Mouse (Mus musculus): ENCODE results near the gene Fbxw7. TPM values are rescaled to one million over a fixed set of nuclear protein-coding genes. Genes with fewer than 3 reads are reported as not detected.

Gene Fbxw7
- polyA plus RNA-seq, 1 experiment from 2014 or later = 26.0 TPM

GRCm38 (mm10) chr3:84936252-84936651 is 121.2 kb downstream of the Fbxw7 start:
- Histone ChIP-seq H3K36me3 (replicated peaks) (no peaks in the 10 kb centered on the region), H3K27me3 (no peaks in the 10 kb centered on the region), H3K9ac (no peak overlapping the region), H3K9me3 (no peaks in the 10 kb centered on the region), H3K4me3 (replicated peaks) (no peak overlapping the region), H3K4me2 (no peak overlapping the region), H3K4me1 (peaks cover 18% of the 10 kb centered on the region), H3K27ac (no peak overlapping the region)
- no peak for ATAC-seq (ENCODE audit: low FRiP score)
- WGBS = 59% methylated on average over 2 of the region's 2 CpGs

DNA sequence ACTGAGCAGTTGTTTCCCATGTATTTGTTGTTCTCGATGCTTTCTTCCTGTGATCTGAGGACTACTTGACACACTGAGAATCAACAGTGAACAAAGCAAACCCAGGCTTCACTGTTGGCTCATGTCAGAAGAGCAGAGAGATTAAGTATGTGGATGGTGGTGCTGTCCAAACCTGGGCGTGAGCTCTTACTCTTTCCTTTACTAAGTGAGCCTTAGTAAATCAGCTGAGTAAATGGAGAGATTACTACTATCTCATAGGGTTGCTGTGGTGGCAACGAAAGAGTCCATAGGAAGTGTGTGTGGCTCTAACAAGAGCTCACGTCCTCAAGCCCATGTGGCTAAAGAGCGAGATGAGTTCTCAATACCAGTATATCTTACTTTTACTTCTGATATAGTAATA is 121.9 kb downstream of the Fbxw7 start:
- no peak overlapping the region for H3K9ac ChIP-seq
- no peaks in the 10 kb centered on the region for H3K27me3 ChIP-seq
- 46% methylated on average over 5 of the region's 5 CpGs for WGBS
- H3K4me1 ChIP-seq = peaks cover 18% of the 10 kb centered on the region
- no peaks in the 10 kb centered on the region for H3K9me3 ChIP-seq
- peak overlapping the region; percentile 70 for H3K27ac ChIP-seq
- no peaks in the 10 kb centered on the region for H3K36me3 ChIP-seq (replicated peaks)
- peak; percentile 12; the same call in 1 of the 2 replicates for ATAC-seq (ENCODE audit: low FRiP score)
- H3K4me2 ChIP-seq = no peak overlapping the region
- H3K4me3 ChIP-seq (replicated peaks) = no peak overlapping the region

DNA sequence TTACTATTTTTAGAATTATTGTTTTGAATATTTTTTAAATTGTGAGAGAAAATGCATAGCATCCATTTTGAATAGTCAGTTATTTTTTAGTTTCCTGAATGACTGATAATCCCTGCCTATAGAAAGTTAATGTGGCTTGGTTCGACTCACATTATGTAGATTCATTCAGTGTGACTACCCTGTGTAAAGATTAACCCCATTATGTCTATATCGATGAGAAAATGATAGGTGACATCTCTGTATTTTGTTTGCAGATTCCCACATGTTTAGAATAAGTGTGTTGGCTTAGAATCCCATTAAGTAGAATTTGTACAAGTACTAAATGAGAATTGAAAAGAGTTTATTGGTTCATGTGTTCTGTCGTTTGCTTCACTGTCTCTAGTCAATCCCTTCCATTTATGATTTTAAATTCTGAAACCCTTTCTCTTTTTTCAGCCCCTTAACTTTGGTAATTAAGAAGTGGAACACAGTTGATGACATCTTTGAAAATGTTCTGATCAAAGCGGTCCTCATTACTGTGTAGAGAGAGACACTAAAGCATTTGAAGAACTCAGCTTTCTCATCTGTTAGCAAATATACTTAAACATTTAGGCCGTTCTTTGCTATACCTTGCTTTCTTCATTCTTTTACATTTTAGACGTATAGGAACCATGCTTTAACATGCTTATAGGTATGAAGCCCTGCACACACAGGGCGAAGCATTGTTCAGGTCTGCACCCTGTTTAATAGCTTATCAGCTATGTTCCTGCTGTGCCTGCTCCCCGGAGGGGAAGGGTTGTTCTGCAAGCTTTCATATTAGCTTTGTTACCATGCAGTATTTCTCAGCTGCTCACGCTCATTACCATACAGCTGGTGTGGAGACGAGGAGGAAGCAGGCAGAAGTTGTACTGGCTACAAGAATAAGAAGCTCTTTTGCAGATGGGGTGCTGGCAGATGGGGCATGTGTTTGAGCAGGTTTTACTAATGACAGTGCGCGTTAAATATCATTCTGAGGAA is 122.6 kb downstream of the Fbxw7 start:
- no peak overlapping the region for H3K9ac ChIP-seq
- H3K27ac ChIP-seq = peak overlapping the region; percentile 86
- no peaks in the 10 kb centered on the region for H3K36me3 ChIP-seq (replicated peaks)
- WGBS = 23% methylated on average over 12 of the region's 12 CpGs
- no peak overlapping the region for H3K4me3 ChIP-seq (replicated peaks)
- ATAC-seq (ENCODE audit: low FRiP score) = peak; percentile 92
- peak overlapping the region; percentile 27; the same call in 1 of the 2 replicates for H3K4me2 ChIP-seq
- no peaks in the 10 kb centered on the region for H3K27me3 ChIP-seq
- no peaks in the 10 kb centered on the region for H3K9me3 ChIP-seq
- peaks cover 18% of the 10 kb centered on the region for H3K4me1 ChIP-seq

DNA sequence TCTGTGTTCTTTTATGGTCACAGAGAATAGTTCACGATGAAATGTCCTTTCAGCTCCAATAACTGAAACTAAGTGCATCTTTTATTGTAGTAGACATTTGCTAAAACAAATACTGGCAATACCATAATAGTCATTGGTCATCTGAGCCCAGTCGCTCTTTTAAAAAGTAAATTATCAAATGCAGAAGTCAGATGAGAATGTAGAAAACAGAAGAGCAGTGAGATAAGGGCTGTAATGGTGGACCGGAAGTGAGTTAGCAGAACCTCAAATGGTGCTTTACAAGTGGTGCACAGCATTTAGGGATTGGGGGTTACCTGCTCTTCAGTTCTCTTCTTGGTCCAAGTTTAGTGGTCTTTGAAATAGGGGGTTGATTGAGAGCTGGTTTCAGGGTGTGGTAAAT is 129.9 kb downstream of the Fbxw7 start:
- ATAC-seq (ENCODE audit: low FRiP score) = no peak
- 93% methylated on average over 3 of the region's 3 CpGs for WGBS
- H3K9me3 ChIP-seq = no peaks in the 10 kb centered on the region
- H3K4me3 ChIP-seq (replicated peaks) = no peak overlapping the region
- no peak overlapping the region for H3K9ac ChIP-seq
- H3K4me2 ChIP-seq = no peak overlapping the region
- no peak overlapping the region for H3K27ac ChIP-seq
- H3K36me3 ChIP-seq (replicated peaks) = no peaks in the 10 kb centered on the region
- H3K4me1 ChIP-seq = no peaks in the 10 kb centered on the region
- H3K27me3 ChIP-seq = no peaks in the 10 kb centered on the region

DNA sequence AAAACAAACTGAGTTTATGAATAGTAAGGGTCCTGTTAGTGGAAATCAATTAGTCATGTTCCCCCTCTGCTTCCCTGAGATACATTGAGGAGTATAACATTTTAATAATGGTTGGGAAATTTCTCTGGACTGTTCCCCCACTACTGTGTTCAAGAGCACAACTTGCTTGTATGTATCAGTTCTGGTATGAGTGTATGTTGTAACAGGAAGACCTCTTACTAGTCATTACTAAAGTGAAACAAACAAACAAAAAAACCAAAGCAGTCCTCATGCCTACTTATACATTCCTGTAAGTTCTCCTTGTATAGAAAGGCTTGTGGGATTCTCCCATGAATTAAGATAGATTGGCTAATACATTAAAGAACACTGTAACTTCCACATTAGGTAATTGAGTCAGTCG is 131.3 kb downstream of the Fbxw7 start:
- Histone ChIP-seq H3K4me2 (no peak overlapping the region), H3K4me3 (replicated peaks) (no peak overlapping the region), H3K36me3 (replicated peaks) (no peaks in the 10 kb centered on the region), H3K27me3 (no peaks in the 10 kb centered on the region), H3K4me1 (no peaks in the 10 kb centered on the region), H3K27ac (no peak overlapping the region), H3K9me3 (no peaks in the 10 kb centered on the region), H3K9ac (no peak overlapping the region)
- no peak for ATAC-seq (ENCODE audit: low FRiP score)
- WGBS = 88% methylated on average over 1 of the region's 1 CpGs

GRCm38 (mm10) chr3:84949387-84949786 is 134.3 kb downstream of the Fbxw7 start:
- 92% methylated on average over 4 of the region's 4 CpGs for WGBS
- Histone ChIP-seq H3K27me3 (no peaks in the 10 kb centered on the region), H3K36me3 (replicated peaks) (no peaks in the 10 kb centered on the region), H3K4me3 (replicated peaks) (no peak overlapping the region), H3K4me2 (no peak overlapping the region), H3K9me3 (no peaks in the 10 kb centered on the region), H3K27ac (no peak overlapping the region), H3K4me1 (peaks cover 11% of the 10 kb centered on the region), H3K9ac (no peak overlapping the region)
- ATAC-seq (ENCODE audit: low FRiP score) = no peak

- H3K4me1 ChIP-seq = peaks cover 15% of the 10 kb centered on the region
- 18% methylated on average over 2 of the region's 2 CpGs for WGBS
- no peaks in the 10 kb centered on the region for H3K9me3 ChIP-seq
- H3K27me3 ChIP-seq = no peaks in the 10 kb centered on the region
- peak overlapping the region; percentile 52 for H3K4me3 ChIP-seq (replicated peaks)
- no peaks in the 10 kb centered on the region for H3K36me3 ChIP-seq (replicated peaks)
- peak; percentile 53 for ATAC-seq (ENCODE audit: low FRiP score)
- peak overlapping the region; percentile 89 for H3K27ac ChIP-seq
- H3K4me2 ChIP-seq = peak overlapping the region; percentile 67
- peak overlapping the region; percentile 63; the same call in 1 of the 2 replicates for H3K9ac ChIP-seq
Observed at GRCm38 (mm10) chr3:84951698-84952097, 136.6 kb downstream of the Fbxw7 start.

DNA sequence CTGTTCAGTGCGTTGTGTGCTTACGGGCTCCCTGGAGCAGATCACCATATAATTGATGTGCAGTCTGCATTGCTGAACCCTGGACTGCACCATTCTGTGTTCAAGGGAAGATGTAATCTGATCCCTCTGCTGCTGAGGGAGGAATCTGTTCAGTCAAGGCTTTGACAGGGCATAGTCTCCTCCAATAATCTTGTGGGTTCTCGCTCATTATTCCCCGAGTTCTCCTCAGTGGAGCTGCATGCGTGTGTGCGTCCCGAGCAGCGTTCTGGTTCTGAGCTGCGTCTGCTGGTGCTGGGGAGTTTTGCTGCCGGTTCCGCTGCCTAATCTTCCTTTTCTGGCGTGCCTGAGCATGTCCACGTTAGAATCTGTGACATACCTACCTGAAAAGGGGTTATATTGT is 137.1 kb downstream of the Fbxw7 start:
- WGBS = 3% methylated on average over 13 of the region's 13 CpGs

DNA sequence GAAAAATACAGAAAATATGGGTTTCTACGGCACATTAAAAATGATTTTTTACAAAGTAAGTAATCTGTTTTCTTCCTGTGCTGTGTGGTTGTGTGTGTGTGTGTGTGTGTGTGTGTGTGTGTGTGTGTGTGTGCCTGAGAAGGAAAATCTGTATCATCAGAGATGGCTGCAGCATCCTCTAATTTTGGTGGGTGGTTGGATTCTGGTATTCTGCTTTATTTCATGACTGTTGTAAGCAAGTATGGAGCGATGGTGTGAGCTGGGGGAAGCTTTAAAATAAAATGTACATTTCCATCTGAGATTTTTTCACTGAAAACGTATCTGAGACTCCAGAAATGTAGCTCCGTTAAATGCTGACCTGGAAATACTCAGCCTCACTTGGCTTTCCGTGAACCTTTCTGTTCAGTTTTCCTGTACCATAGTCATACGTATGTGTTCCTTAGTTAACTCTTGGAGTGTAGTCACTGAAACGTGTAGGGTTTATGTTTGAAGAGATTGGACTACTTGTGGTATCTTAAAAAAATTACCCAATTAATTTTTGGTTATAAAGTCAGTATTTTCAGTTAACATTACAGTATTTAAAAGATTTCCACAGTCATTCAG is 137.6 kb downstream of the Fbxw7 start:
- no peaks in the 10 kb centered on the region for H3K9me3 ChIP-seq
- peak overlapping the region; percentile 89 for H3K27ac ChIP-seq
- H3K27me3 ChIP-seq = no peaks in the 10 kb centered on the region
- peak; percentile 15; the same call in 1 of the 2 replicates for ATAC-seq (ENCODE audit: low FRiP score)
- peak overlapping the region; percentile 67 for H3K4me2 ChIP-seq
- peaks cover 15% of the 10 kb centered on the region for H3K4me1 ChIP-seq
- H3K36me3 ChIP-seq (replicated peaks) = no peaks in the 10 kb centered on the region
- H3K4me3 ChIP-seq (replicated peaks) = peak overlapping the region; percentile 52
- 49% methylated on average over 7 of the region's 7 CpGs for WGBS
- H3K9ac ChIP-seq = peak overlapping the region; percentile 63

More for the DNA sequence above, 137.1 kb downstream of the Fbxw7 start:
- peak; percentile 93 for ATAC-seq (ENCODE audit: low FRiP score)
- Histone ChIP-seq H3K9me3 (no peaks in the 10 kb centered on the region), H3K36me3 (replicated peaks) (no peaks in the 10 kb centered on the region), H3K27me3 (no peaks in the 10 kb centered on the region), H3K4me2 (peak overlapping the region; percentile 67), H3K27ac (peak overlapping the region; percentile 89), H3K4me1 (peaks cover 15% of the 10 kb centered on the region), H3K4me3 (replicated peaks) (peak overlapping the region; percentile 52), H3K9ac (peak overlapping the region; percentile 63)

DNA sequence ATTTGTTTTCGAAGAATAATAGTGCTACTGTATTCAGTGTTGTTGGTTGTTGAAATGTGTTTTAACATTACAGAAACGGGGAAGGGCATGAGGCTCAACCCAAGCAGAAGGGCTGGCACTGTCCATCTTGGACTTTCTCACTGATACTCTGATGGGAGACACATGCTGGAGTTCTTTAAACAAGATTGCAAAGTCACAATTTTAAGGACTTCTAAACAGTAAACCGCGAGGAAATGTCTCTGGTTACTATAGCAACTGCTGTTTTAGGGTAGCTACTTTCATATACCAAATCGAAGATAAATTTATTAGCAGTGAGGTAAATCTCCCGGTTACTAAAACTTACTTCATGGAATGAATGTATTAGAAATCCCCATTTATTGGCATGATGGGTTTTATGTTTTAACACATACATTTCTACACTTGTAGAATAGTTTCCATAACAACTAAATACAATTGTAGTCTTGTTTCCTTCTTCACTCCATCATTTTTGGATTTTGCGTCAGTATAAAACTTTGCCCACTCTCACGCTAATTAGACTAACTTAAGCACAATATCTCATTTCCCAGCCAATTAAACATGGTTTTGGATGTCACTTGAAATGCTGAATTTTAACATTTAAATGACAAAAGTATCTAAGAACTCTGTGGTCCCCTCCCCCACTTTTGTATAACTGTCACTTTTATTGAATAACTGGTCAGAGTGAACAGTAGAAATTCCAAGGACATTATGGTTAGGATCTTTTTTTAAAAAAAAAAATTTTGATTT is 140.1 kb downstream of the Fbxw7 start:
- no peak overlapping the region for H3K9ac ChIP-seq
- peak overlapping the region; percentile 34 for H3K4me2 ChIP-seq
- 39% methylated on average over 8 of the region's 8 CpGs for WGBS
- peak overlapping the region; percentile 19; the same call in 1 of the 2 replicates for H3K4me3 ChIP-seq (replicated peaks)
- peaks cover 8% of the 10 kb centered on the region for H3K36me3 ChIP-seq (replicated peaks)
- peaks cover 15% of the 10 kb centered on the region for H3K4me1 ChIP-seq
- H3K9me3 ChIP-seq = no peaks in the 10 kb centered on the region
- H3K27ac ChIP-seq = 0 out of 2 replicates have a peak overlapping the region, but pooled peaks have one; percentile 31
- H3K27me3 ChIP-seq = no peaks in the 10 kb centered on the region
- ATAC-seq (ENCODE audit: low FRiP score) = no peak

DNA sequence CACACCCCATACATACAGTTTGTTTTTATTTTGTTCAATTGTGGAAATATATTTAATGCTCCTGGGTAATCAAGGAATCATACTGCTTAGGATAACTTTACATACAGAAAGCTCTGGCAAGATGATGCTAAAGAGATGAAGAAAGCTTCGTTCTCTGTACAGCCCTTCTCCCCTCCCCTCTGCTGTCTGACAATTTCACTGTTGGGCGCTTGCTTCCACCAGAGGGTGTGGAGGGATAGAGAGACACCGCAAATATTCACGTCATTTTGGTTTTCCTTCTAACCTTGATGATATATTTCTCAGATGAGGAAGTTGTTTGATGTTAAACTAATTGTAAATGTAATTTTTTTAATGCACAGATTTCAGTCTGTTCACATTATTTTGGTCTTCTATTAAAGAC is 140.8 kb downstream of the Fbxw7 start:
- Histone ChIP-seq H3K27ac (no peak overlapping the region), H3K9me3 (no peaks in the 10 kb centered on the region), H3K4me2 (peak overlapping the region; percentile 24; the same call in 1 of the 2 replicates), H3K4me1 (peaks cover 15% of the 10 kb centered on the region), H3K27me3 (no peaks in the 10 kb centered on the region), H3K36me3 (replicated peaks) (peaks cover 10% of the 10 kb centered on the region), H3K4me3 (replicated peaks) (no peak overlapping the region), H3K9ac (no peak overlapping the region)
- ATAC-seq (ENCODE audit: low FRiP score) = 0 out of 2 replicates have a peak, but pooled peaks have one; percentile 41
- 32% methylated on average over 4 of the region's 4 CpGs for whole genome bisulfite sequencing

- WGBS = 90% methylated on average over 5 of the region's 5 CpGs
- H3K27me3 ChIP-seq = no peaks in the 10 kb centered on the region
- H3K4me3 ChIP-seq (replicated peaks) = no peak overlapping the region
- no peaks in the 10 kb centered on the region for H3K9me3 ChIP-seq
- ATAC-seq (ENCODE audit: low FRiP score) = no peak
- H3K4me2 ChIP-seq = no peak overlapping the region
- H3K9ac ChIP-seq = no peak overlapping the region
- H3K27ac ChIP-seq = no peak overlapping the region
- peaks cover 41% of the 10 kb centered on the region for H3K36me3 ChIP-seq (replicated peaks)
- no peaks in the 10 kb centered on the region for H3K4me1 ChIP-seq
Observed at GRCm38 (mm10) chr3:84965156-84965555, 150.1 kb downstream of the Fbxw7 start.
